Mouse (Mus musculus) hematopoietic multipotent progenitor cell, adult 10-12 weeks (in vitro differentiated cells): ENCODE data around the gene Gm17606. TPM values are rescaled to one million over a fixed set of nuclear protein-coding genes. Genes with fewer than 3 reads are reported as not detected.

Source experiments
- polyA plus RNA-seq: library from polyadenylated mRNA; stranded (reverse); fragments of >175 nt; gene quantifications from 2 replicates; pipeline ENCODE4 v1.2.3, GENCODE M21; 2012; ENCODE audit warnings: low replicate concordance

Gm17606 gene
- not detected in 2 replicates for polyA plus RNA-seq

GRCm38 (mm10) chr14:54640946-54641304 is at the start of gene Gm17606:
TSS of gene Gm17606 (plus strand) at chr14:54640952.

GRCm38 (mm10) chr14:54605752-54606321 is 34.9 kb upstream of the Gm17606 start, which contains the start of gene 4931414P19Rik:
TSS of gene 4931414P19Rik (minus strand) at chr14:54605993.

GRCm38 (mm10) chr14:54617897-54618365 is 22.8 kb upstream of the Gm17606 start, which contains the start of gene Psmb5:
TSS of gene Psmb5 (minus strand) at chr14:54618022.

GRCm38 (mm10) chr14:54621133-54621532 is 19.6 kb upstream of the Gm17606 start, which contains the start of gene Psmb11:
TSS of gene Psmb11 (plus strand) at chr14:54621433.

GRCm38 (mm10) chr14:54641305-54641969 is 685 bp downstream of the Gm17606 start, which contains the start of gene Cdh24:
TSS of gene Cdh24 (minus strand) at chr14:54641364.

GRCm38 (mm10) chr14:54686063-54686521 is 45.3 kb downstream of the Gm17606 start, which contains the start of gene 1700123O20Rik:
TSS of gene 1700123O20Rik (plus strand) at chr14:54686216.

GRCm38 (mm10) chr14:54686522-54687143 is 45.9 kb downstream of the Gm17606 start, which contains the start of gene Acin1:
TSS of gene Acin1 (minus strand) at chr14:54686931.

Other genes starting within 250 kb of the Gm17606 start
- 7.6 and 24.9 TPM in 2 replicates for gene Slc7a7, start 223.2 kb upstream of the Gm17606 start, polyA plus RNA-seq
- gene Mrpl52, start 214.0 kb upstream of the Gm17606 start, polyA plus RNA-seq: 568 and 1,494 TPM in 2 replicates
- gene Mmp14, start 209.3 kb upstream of the Gm17606 start, polyA plus RNA-seq: 8.4 and 13.5 TPM in 2 replicates
- 484 and 1,181 TPM in 2 replicates for gene Lrp10, start 176.8 kb upstream of the Gm17606 start, polyA plus RNA-seq
- gene Rem2, start 164.9 kb upstream of the Gm17606 start, polyA plus RNA-seq: 0.29 and 0.50 TPM in 2 replicates
- 67.2 and 74.7 TPM in 2 replicates for gene Prmt5, start 123.4 kb upstream of the Gm17606 start, polyA plus RNA-seq
- 18.9 and 31.5 TPM in 2 replicates for gene Haus4, start 86.3 kb upstream of the Gm17606 start, polyA plus RNA-seq
- gene Ajuba, start 63.4 kb upstream of the Gm17606 start, polyA plus RNA-seq: 0.19 and 0.21 TPM in 2 replicates
- 2.5 and 13.7 TPM in 2 replicates for gene 4931414P19Rik, start 35.0 kb upstream of the Gm17606 start, polyA plus RNA-seq
- 82.0 and 111 TPM in 2 replicates for gene Psmb5, start 22.9 kb upstream of the Gm17606 start, polyA plus RNA-seq
- 0.04 TPM in 1 of 2 replicates, not detected in the other for gene Psmb11, start 19.5 kb upstream of the Gm17606 start, polyA plus RNA-seq
- gene Cdh24, start 412 bp downstream of the Gm17606 start, polyA plus RNA-seq: 3.0 and 6.9 TPM in 2 replicates
- 29.2 and 79.7 TPM in 2 replicates for gene 1700123O20Rik, start 45.3 kb downstream of the Gm17606 start, polyA plus RNA-seq
- 401 and 647 TPM in 2 replicates for gene Acin1, start 46.0 kb downstream of the Gm17606 start, polyA plus RNA-seq
- gene Gm29776, start 57.9 kb downstream of the Gm17606 start, polyA plus RNA-seq: not detected in 2 replicates
- gene Cebpe, start 71.2 kb downstream of the Gm17606 start, polyA plus RNA-seq: 4.6 and 20.0 TPM in 2 replicates
- gene Slc7a8, start 141.0 kb downstream of the Gm17606 start, polyA plus RNA-seq: 12.8 and 14.2 TPM in 2 replicates
- not detected in 2 replicates for gene Rnf212b, start 173.2 kb downstream of the Gm17606 start, polyA plus RNA-seq
- 1.7 and 3.1 TPM in 2 replicates for gene Homez, start 230.0 kb downstream of the Gm17606 start, polyA plus RNA-seq
- 0.82 and 2.3 TPM in 2 replicates for gene Ppp1r3e, start 236.6 kb downstream of the Gm17606 start, polyA plus RNA-seq
- 24.0 and 71.9 TPM in 2 replicates for gene Bcl2l2, start 242.4 kb downstream of the Gm17606 start, polyA plus RNA-seq
- 2.2 and 6.6 TPM in 2 replicates for gene Gm20521, start 242.5 kb downstream of the Gm17606 start, polyA plus RNA-seq